Mouse (Mus musculus) forebrain, embryonic 13.5 days (tissue): Measurements from ENCODE around the gene Fgfrl1. TPM values are rescaled to one million over a fixed set of nuclear protein-coding genes. Genes with fewer than 3 reads are reported as not detected.

Source experiments
- ATAC-seq: fragments of 200-750 bp; cut with Nextera tagmentation; 2 replicates; pipeline ENCODE4 v1.8.0; 2017
- H3K27ac ChIP-seq: fragments of 300-500 bp; sonication (generic); 2 replicates; pipeline ENCODE4 v1.5.1; 2015; ENCODE audit warnings: inconsistent platforms, mild to moderate bottlenecking, moderate library complexity
- H3K27me3 ChIP-seq: fragments of 300-500 bp; sonication (generic); 2 replicates; pipeline ENCODE4 v1.6.1; 2015; ENCODE audit warnings: mild to moderate bottlenecking, inconsistent platforms
- H3K36me3 ChIP-seq: fragments of 300-500 bp; sonication (generic); 2 replicates; pipeline ENCODE4 v1.6.1; 2015; ENCODE audit warnings: mild to moderate bottlenecking, inconsistent platforms; ENCODE audit not compliant: poor library complexity, severe bottlenecking
- H3K4me1 ChIP-seq: fragments of 300-500 bp; sonication (generic); 2 replicates; pipeline ENCODE4 v1.6.1; 2015; ENCODE audit warnings: inconsistent platforms
- H3K4me2 ChIP-seq: fragments of 300-500 bp; sonication (generic); 2 replicates; pipeline ENCODE4 v1.6.1; 2015; ENCODE audit warnings: inconsistent platforms, mild to moderate bottlenecking, moderate library complexity
- H3K4me3 ChIP-seq: fragments of 300-500 bp; sonication (generic); 2 replicates; pipeline ENCODE4 v1.5.1; 2015; ENCODE audit warnings: mild to moderate bottlenecking, inconsistent platforms
- H3K9ac ChIP-seq: fragments of 300-500 bp; sonication (generic); 2 replicates; pipeline ENCODE4 v1.6.1; 2015; ENCODE audit warnings: mild to moderate bottlenecking, inconsistent platforms
- H3K9me3 ChIP-seq: fragments of 300-500 bp; sonication (generic); replicated peaks from 2 replicates; pipeline ENCODE4 v1.6.1; 2016; ENCODE audit warnings: inconsistent platforms
- WGBS: fragments of 180-500 bp; shearing (Covaris S2); methylation state at CpG from one replicate; pipeline ENCODE4 v1.1.7; 2015; 5-methylcytosine and 5-hydroxymethylcytosine counted together
- polyA plus RNA-seq: library from polyadenylated mRNA; unstranded; fragments of >200 nt; fragmentation: Nextera tagmentation; extraction: Ambion mirVana; gene quantifications from 2 replicates; pipeline ENCODE4 v1.2.1, GENCODE M21; 2015

Gene Fgfrl1
- polyA plus RNA-seq, 1 experiment from 2014 or later, result 5.6 TPM

DNA sequence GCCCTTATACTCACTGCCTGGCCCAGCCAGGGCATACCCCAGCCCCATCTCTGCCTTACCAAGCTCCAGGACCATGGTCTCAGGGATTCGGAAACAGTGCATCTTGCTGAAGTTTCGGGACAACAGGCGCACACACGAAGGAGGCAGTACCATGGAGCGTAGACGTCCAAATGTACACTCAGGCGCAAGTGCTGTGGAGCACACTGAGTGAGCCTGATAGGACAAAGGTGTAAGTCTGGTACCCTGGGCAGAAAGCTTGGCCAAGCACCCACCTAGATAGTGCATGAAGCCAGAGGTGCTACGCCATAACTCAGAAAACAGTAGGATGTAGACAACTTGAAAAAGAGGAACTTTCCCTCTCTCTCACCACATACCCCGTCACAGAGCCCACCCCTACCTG, 36.8 kb upstream of the Fgfrl1 start:
- Histone ChIP-seq H3K36me3 (peaks cover 68% of the 10 kb centered on the region), H3K4me1 (peaks cover 18% of the 10 kb centered on the region), H3K4me2 (no peak overlapping the region), H3K27ac (no peak overlapping the region), H3K4me3 (no peak overlapping the region), H3K9me3 (no peaks in the 10 kb centered on the region), H3K9ac (no peak overlapping the region), H3K27me3 (no peaks in the 10 kb centered on the region)
- no peak for ATAC-seq
- WGBS, result 95% methylated on average over 9 of the region's 9 CpGs

DNA sequence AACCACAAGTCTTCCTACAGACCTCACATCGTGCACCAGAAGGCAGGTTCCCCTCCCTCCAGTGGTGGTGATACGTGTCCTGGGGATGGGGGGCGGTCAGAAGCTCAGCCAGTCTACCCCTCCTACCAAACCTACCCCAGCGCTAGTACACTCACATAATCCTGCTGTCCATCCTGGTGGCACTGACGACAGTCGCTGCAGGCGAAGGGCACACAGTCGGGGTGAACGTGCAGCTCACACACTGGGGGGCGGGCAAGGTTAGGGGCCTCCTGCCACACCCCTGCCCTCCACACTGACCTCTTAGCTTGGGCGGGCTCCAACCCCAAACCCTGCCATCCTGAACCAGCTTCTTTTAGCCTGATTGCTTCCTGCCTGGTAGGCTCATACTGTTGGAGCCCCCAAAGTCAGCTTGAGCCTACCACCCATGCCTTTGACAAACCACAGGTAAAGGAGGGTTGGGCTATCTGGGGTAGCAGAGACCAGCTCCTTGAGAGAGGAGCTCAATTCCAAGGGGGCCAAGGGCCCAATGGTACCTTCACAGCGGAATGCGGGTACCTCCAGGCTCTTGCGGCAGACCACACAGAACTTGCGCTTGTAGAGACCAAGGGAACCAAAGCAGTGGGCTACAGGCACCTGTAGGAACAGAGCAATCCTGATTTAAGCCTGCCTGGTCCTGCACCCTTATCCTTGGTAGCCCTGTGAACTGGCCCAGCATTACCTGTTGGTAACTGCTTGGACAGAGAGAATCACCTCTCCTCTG, 36.1 kb upstream of the Fgfrl1 start:
- Histone ChIP-seq H3K36me3 (peaks cover 63% of the 10 kb centered on the region), H3K4me3 (no peak overlapping the region), H3K27ac (no peak overlapping the region), H3K4me1 (peaks cover 18% of the 10 kb centered on the region), H3K9me3 (no peaks in the 10 kb centered on the region), H3K27me3 (no peaks in the 10 kb centered on the region), H3K4me2 (no peak overlapping the region), H3K9ac (no peak overlapping the region)
- WGBS, result 93% methylated on average over 15 of the region's 15 CpGs
- no peak for ATAC-seq

- H3K9me3 ChIP-seq, result no peaks in the 10 kb centered on the region
- no peak overlapping the region for H3K27ac ChIP-seq
- peaks cover 18% of the 10 kb centered on the region for H3K4me1 ChIP-seq
- H3K4me2 ChIP-seq, result no peak overlapping the region
- H3K27me3 ChIP-seq, result no peaks in the 10 kb centered on the region
- ATAC-seq, result no peak
- peaks cover 53% of the 10 kb centered on the region for H3K36me3 ChIP-seq
- no peak overlapping the region for H3K4me3 ChIP-seq
- WGBS, result 81% methylated on average over 5 of the region's 5 CpGs
- H3K9ac ChIP-seq, result 0 out of 2 replicates have a peak overlapping the region, but pooled peaks have one; percentile 5
These were observed 34.8 kb upstream of the Fgfrl1 start for GRCm38 (mm10) chr5:108657406-108657805.

GRCm38 (mm10) chr5:108658611-108659010, 33.6 kb upstream of the Fgfrl1 start:
- Histone ChIP-seq H3K4me2 (no peak overlapping the region; the same call in 1 of the 2 replicates), H3K27me3 (0 out of 2 replicates have a peak, but pooled peaks cover 3% of the 10 kb centered on the region), H3K27ac (no peak overlapping the region), H3K9me3 (no peaks in the 10 kb centered on the region), H3K9ac (0 out of 2 replicates have a peak overlapping the region, but pooled peaks have one; percentile 5), H3K4me1 (peaks cover 18% of the 10 kb centered on the region), H3K4me3 (no peak overlapping the region), H3K36me3 (peaks cover 41% of the 10 kb centered on the region)
- 82% methylated on average over 1 of the region's 1 CpGs for WGBS
- no peak for ATAC-seq

DNA sequence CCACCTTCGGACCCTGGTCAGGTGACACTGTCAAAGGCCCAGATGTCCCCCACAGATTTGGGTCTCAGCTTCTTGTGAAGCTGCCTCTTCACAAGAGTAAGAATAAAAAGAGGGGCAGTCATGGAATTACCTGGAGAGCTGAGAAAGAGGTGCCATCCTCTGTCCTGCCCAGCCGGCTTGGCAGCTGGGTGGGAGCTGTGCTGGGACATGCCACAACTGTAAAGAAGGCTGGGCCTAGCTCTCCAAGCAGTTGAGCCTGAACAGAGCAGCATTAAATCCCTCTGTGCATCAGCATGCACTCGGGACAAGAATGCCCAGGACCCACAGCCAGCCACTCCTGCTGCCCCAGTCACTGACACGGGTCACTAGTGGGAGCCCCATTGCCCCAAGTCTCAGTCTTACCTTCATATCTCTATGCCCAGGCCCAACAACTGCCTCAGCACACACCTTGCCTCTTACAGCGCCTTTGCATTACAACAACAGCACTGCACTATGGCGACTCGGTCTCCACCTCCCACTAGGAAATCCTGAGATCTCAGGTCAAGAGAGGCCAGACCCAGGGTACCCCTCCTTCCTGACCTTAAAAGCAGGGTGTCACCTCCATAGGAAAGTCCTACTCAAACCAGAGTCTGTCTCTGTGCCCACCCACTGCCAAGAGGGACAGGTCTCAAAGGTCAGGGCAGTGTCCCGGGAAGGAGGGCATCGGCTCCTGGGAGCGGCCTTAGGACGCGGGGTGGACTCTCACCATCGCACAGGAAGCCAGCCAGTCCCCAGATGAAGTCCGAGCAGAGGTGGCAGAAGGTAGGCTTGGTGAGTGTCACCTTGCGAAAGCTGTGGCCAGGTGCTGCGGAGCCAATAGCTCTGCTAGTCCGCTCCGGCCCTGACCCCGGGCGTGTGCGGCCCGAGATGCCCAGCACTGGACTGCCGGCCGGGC, 32.2 kb upstream of the Fgfrl1 start, which contains the start of gene Idua:
Gene Idua (plus strand): TSS at position 634 of the 934 bp plus-strand sequence.
- Histone ChIP-seq H3K9ac (peak within 1 kb of the TSS; percentile 81), H3K4me3 (peak within 1 kb of the TSS; percentile 63), H3K27me3 (peaks cover 9% of the 10 kb centered on the region; the same call in 1 of the 2 replicates), H3K36me3 (peaks cover 28% of the 10 kb centered on the region), H3K27ac (no peak within 1 kb of the TSS), H3K4me2 (peak within 1 kb of the TSS; percentile 89), H3K9me3 (no peaks in the 10 kb centered on the region), H3K4me1 (peaks cover 18% of the 10 kb centered on the region)
- WGBS, result 10% methylated on average over 24 of the region's 24 CpGs
- ATAC-seq, result peak; percentile 25

DNA sequence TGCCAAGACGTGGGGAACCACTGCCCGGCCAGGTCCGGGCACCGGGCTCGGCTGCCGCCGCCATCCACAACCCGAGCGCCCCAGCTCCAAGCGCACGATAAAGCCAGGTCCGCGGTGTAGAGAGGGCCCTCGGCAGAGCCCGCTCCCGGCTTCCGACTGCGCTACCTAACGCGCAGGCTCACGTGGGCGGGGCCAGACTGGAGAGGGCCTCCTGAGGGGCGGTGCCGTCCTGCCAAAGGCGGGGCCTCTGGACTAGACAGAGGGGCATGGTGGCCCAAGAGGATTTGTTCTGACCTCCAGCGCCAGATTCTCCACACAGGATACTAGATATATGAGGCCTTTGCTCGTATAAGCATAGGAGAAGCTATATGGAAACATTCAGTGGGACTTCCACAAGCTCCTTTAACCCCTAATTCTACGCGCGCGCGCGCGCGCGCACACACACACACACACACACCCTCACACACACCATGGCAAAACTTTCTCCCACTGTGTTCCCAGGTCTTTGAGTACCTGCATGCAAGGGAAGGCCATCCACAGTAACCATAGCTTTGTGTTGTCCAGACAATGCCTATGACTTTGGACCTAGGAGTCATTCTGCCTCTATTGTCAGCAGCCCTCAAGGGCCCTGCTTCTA, 31.4 kb upstream of the Fgfrl1 start:
- peaks cover 18% of the 10 kb centered on the region for H3K4me1 ChIP-seq
- H3K27ac ChIP-seq, result no peak overlapping the region
- peak; percentile 99 for ATAC-seq
- peaks cover 20% of the 10 kb centered on the region for H3K36me3 ChIP-seq
- no peaks in the 10 kb centered on the region for H3K9me3 ChIP-seq
- peak overlapping the region; percentile 63 for H3K4me3 ChIP-seq
- WGBS, result 14% methylated on average over 36 of the region's 36 CpGs
- peaks cover 12% of the 10 kb centered on the region; the same call in 1 of the 2 replicates for H3K27me3 ChIP-seq
- peak overlapping the region; percentile 81 for H3K9ac ChIP-seq
- H3K4me2 ChIP-seq, result peak overlapping the region; percentile 89

- H3K4me1 ChIP-seq, result peaks cover 18% of the 10 kb centered on the region
- H3K36me3 ChIP-seq, result peaks cover 3% of the 10 kb centered on the region
- no peak overlapping the region for H3K4me3 ChIP-seq
- no peak overlapping the region for H3K9ac ChIP-seq
- ATAC-seq, result no peak
- WGBS, result 87% methylated on average over 4 of the region's 4 CpGs
- peaks cover 12% of the 10 kb centered on the region; the same call in 1 of the 2 replicates for H3K27me3 ChIP-seq
- H3K4me2 ChIP-seq, result no peak overlapping the region
- no peaks in the 10 kb centered on the region for H3K9me3 ChIP-seq
- H3K27ac ChIP-seq, result no peak overlapping the region
These were observed 29.4 kb upstream of the Fgfrl1 start for GRCm38 (mm10) chr5:108662772-108663171.

DNA sequence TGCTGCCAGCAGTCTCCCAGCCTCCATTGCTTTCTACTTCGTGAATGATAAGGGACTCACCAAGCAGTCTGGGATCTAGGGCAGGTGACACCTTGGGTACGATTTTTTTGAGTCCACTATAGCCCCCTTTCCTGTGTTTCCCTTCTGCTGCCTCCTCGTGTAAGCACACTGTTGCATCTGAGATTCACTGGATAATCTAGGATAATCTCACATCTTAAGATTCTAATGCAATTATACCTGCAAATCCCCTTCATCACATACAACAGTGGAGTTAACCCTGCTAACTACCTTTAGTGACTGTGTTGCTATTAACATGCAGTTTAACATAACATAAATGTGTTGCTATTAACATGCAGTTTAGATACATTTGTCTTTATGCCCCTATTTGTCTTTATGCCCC, 27.1 kb upstream of the Fgfrl1 start:
- H3K36me3 ChIP-seq, result no peaks in the 10 kb centered on the region
- H3K9ac ChIP-seq, result no peak overlapping the region
- no peak for ATAC-seq
- 36% methylated on average over 3 of the region's 3 CpGs for WGBS
- peaks cover 17% of the 10 kb centered on the region for H3K4me1 ChIP-seq
- no peak overlapping the region for H3K27ac ChIP-seq
- H3K9me3 ChIP-seq, result no peaks in the 10 kb centered on the region
- no peak overlapping the region for H3K4me2 ChIP-seq
- H3K4me3 ChIP-seq, result no peak overlapping the region
- peaks cover 12% of the 10 kb centered on the region; the same call in 1 of the 2 replicates for H3K27me3 ChIP-seq

GRCm38 (mm10) chr5:108667370-108667769, 24.8 kb upstream of the Fgfrl1 start:
- Histone ChIP-seq H3K4me2 (no peak overlapping the region), H3K4me1 (peaks cover 17% of the 10 kb centered on the region), H3K9me3 (no peaks in the 10 kb centered on the region), H3K4me3 (no peak overlapping the region), H3K27me3 (peaks cover 12% of the 10 kb centered on the region; the same call in 1 of the 2 replicates), H3K36me3 (peaks cover 11% of the 10 kb centered on the region), H3K27ac (no peak overlapping the region), H3K9ac (no peak overlapping the region)
- ATAC-seq, result no peak
- 89% methylated on average over 2 of the region's 2 CpGs for WGBS

DNA sequence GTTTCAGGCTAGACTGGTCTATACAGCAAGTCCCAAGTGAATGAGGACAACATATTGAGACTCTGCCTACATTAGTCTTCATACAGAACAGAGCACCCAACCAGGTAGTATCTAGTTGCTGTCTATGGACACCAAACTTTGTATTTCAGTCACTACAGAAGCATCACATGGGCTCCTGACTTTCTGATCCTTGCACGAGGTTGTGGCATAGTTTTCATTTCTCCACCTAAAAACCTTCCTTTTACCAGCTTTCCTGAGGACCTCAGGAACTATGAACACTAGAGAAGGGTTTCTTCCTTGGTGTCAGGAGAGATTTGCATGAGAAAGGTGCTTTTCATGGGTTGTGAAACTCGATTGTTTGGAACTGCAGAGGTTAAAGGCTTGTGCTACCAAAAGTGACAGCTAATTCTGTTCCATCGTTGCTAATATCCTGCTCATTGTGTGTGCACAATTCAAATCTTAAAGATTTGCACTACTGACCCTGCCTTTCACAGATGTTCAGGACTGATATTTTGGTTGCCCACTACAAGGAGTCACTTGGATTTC, 23.7 kb upstream of the Fgfrl1 start:
- WGBS, result 10% methylated on average over 3 of the region's 3 CpGs
- H3K9me3 ChIP-seq, result no peaks in the 10 kb centered on the region
- peak overlapping the region; percentile 80; the same call in 1 of the 2 replicates for H3K27ac ChIP-seq
- H3K4me2 ChIP-seq, result peak overlapping the region; percentile 61
- peak overlapping the region; percentile 69 for H3K9ac ChIP-seq
- H3K4me3 ChIP-seq, result peak overlapping the region; percentile 53
- H3K4me1 ChIP-seq, result peaks cover 17% of the 10 kb centered on the region
- ATAC-seq, result no peak
- H3K27me3 ChIP-seq, result peaks cover 9% of the 10 kb centered on the region; the same call in 1 of the 2 replicates
- H3K36me3 ChIP-seq, result peaks cover 21% of the 10 kb centered on the region
